Mouse (Mus musculus): ENCODE data around the gene Ptk6. TPM values are rescaled to one million over a fixed set of nuclear protein-coding genes. Genes with fewer than 3 reads are reported as not detected.

The Ptk6 gene
- polyA plus RNA-seq, 1 experiment from 2014 or later = not detected

- no peak for DNase-seq (ENCODE audit: low spot score)
- H3K9ac ChIP-seq (ENCODE audit: low read length) = no peak overlapping the region
- H3K4me3 ChIP-seq (ENCODE audit: low read depth, low read length) = no peak overlapping the region
- H3K9me3 ChIP-seq (ENCODE audit: control insufficient read depth, low read length) = no peaks in the 10 kb centered on the region
- H3K4me1 ChIP-seq (replicated peaks; ENCODE audit: control insufficient read depth, insufficient read depth, low read length) = no peaks in the 10 kb centered on the region
- ATAC-seq (replicated peaks; ENCODE audit: low FRiP score) = no peak
- WGBS = 89% methylated on average over 5 of the region's 5 CpGs
- no peak overlapping the region for H3K4me2 ChIP-seq (ENCODE audit: low read depth, low read length, severe bottlenecking)
- H3K36me3 ChIP-seq (ENCODE audit: control insufficient read depth, insufficient read depth, low read length) = no peaks in the 10 kb centered on the region
- H3K27ac ChIP-seq (ENCODE audit: low read depth, low read length) = no peak overlapping the region
- no peaks in the 10 kb centered on the region for H3K27me3 ChIP-seq (ENCODE audit: control insufficient read depth, insufficient read depth, low read length)
These were observed 36.1 kb downstream of the Ptk6 start for GRCm38 (mm10) chr2:181166469-181166868.

GRCm38 (mm10) chr2:181160821-181161220, 41.8 kb downstream of the Ptk6 start:
- no peaks in the 10 kb centered on the region for H3K9me3 ChIP-seq (ENCODE audit: control insufficient read depth, low read length)
- H3K4me3 ChIP-seq (ENCODE audit: low read depth, low read length) = no peak overlapping the region
- peaks cover 10% of the 10 kb centered on the region; the same call in 1 of the 2 replicates for H3K4me1 ChIP-seq (replicated peaks; ENCODE audit: control insufficient read depth, insufficient read depth, low read length)
- WGBS = 79% methylated on average over 4 of the region's 4 CpGs
- H3K27ac ChIP-seq (ENCODE audit: low read depth, low read length) = no peak overlapping the region
- no peak for ATAC-seq (replicated peaks; ENCODE audit: low FRiP score)
- H3K36me3 ChIP-seq (ENCODE audit: control insufficient read depth, insufficient read depth, low read length) = no peaks in the 10 kb centered on the region
- H3K27me3 ChIP-seq (ENCODE audit: control insufficient read depth, insufficient read depth, low read length) = peaks cover 12% of the 10 kb centered on the region
- no peak for DNase-seq (ENCODE audit: low spot score)
- no peak overlapping the region for H3K4me2 ChIP-seq (ENCODE audit: low read depth, low read length, severe bottlenecking)
- H3K9ac ChIP-seq (ENCODE audit: low read length) = no peak overlapping the region

- DNase-seq (ENCODE audit: low spot score) (peak; percentile 65), ATAC-seq (replicated peaks; ENCODE audit: low FRiP score) (peak; percentile 84)
- WGBS = 2% methylated on average over 2 of the region's 2 CpGs
- Histone ChIP-seq H3K4me1 (replicated peaks; ENCODE audit: control insufficient read depth, insufficient read depth, low read length) (peaks cover 10% of the 10 kb centered on the region; the same call in 1 of the 2 replicates), H3K27ac (ENCODE audit: low read depth, low read length) (no peak overlapping the region), H3K27me3 (ENCODE audit: control insufficient read depth, insufficient read depth, low read length) (peaks cover 16% of the 10 kb centered on the region), H3K36me3 (ENCODE audit: control insufficient read depth, insufficient read depth, low read length) (no peaks in the 10 kb centered on the region), H3K9me3 (ENCODE audit: control insufficient read depth, low read length) (no peaks in the 10 kb centered on the region), H3K4me3 (ENCODE audit: low read depth, low read length) (no peak overlapping the region), H3K4me2 (ENCODE audit: low read depth, low read length, severe bottlenecking) (0 out of 2 replicates have a peak overlapping the region, but pooled peaks have one; percentile 9), H3K9ac (ENCODE audit: low read length) (no peak overlapping the region)
These were observed 42.8 kb downstream of the Ptk6 start for GRCm38 (mm10) chr2:181159771-181160170.

- Histone ChIP-seq H3K36me3 (ENCODE audit: control insufficient read depth, insufficient read depth, low read length) (no peaks in the 10 kb centered on the region), H3K9ac (ENCODE audit: low read length) (no peak overlapping the region), H3K9me3 (ENCODE audit: control insufficient read depth, low read length) (no peaks in the 10 kb centered on the region), H3K27ac (ENCODE audit: low read depth, low read length) (no peak overlapping the region), H3K4me1 (replicated peaks; ENCODE audit: control insufficient read depth, insufficient read depth, low read length) (peaks cover 10% of the 10 kb centered on the region; the same call in 1 of the 2 replicates), H3K27me3 (ENCODE audit: control insufficient read depth, insufficient read depth, low read length) (peaks cover 16% of the 10 kb centered on the region), H3K4me3 (ENCODE audit: low read depth, low read length) (no peak overlapping the region), H3K4me2 (ENCODE audit: low read depth, low read length, severe bottlenecking) (no peak overlapping the region)
- WGBS = 52% methylated on average over 7 of the region's 7 CpGs
- no peak for ATAC-seq (replicated peaks; ENCODE audit: low FRiP score)
- no peak for DNase-seq (ENCODE audit: low spot score)
These were observed 43.5 kb downstream of the Ptk6 start for GRCm38 (mm10) chr2:181159091-181159514.

GRCm38 (mm10) chr2:181158471-181158870, 44.1 kb downstream of the Ptk6 start:
- Histone ChIP-seq H3K9ac (ENCODE audit: low read length) (no peak overlapping the region), H3K4me1 (replicated peaks; ENCODE audit: control insufficient read depth, insufficient read depth, low read length) (peaks cover 10% of the 10 kb centered on the region; the same call in 1 of the 2 replicates), H3K4me3 (ENCODE audit: low read depth, low read length) (no peak overlapping the region), H3K27ac (ENCODE audit: low read depth, low read length) (no peak overlapping the region), H3K4me2 (ENCODE audit: low read depth, low read length, severe bottlenecking) (no peak overlapping the region), H3K27me3 (ENCODE audit: control insufficient read depth, insufficient read depth, low read length) (peaks cover 16% of the 10 kb centered on the region), H3K9me3 (ENCODE audit: control insufficient read depth, low read length) (no peaks in the 10 kb centered on the region), H3K36me3 (ENCODE audit: control insufficient read depth, insufficient read depth, low read length) (no peaks in the 10 kb centered on the region)
- WGBS = 87% methylated on average over 2 of the region's 2 CpGs
- no peak for DNase-seq (ENCODE audit: low spot score)
- ATAC-seq (replicated peaks; ENCODE audit: low FRiP score) = no peak

- ATAC-seq (replicated peaks; ENCODE audit: low FRiP score) (no peak), DNase-seq (ENCODE audit: low spot score) (no peak)
- H3K4me2 ChIP-seq (ENCODE audit: low read depth, low read length, severe bottlenecking) = no peak overlapping the region
- H3K27me3 ChIP-seq (ENCODE audit: control insufficient read depth, insufficient read depth, low read length) = peaks cover 16% of the 10 kb centered on the region
- peaks cover 10% of the 10 kb centered on the region; the same call in 1 of the 2 replicates for H3K4me1 ChIP-seq (replicated peaks; ENCODE audit: control insufficient read depth, insufficient read depth, low read length)
- H3K9ac ChIP-seq (ENCODE audit: low read length) = no peak overlapping the region
- no peak overlapping the region for H3K27ac ChIP-seq (ENCODE audit: low read depth, low read length)
- H3K9me3 ChIP-seq (ENCODE audit: control insufficient read depth, low read length) = no peaks in the 10 kb centered on the region
- no peak overlapping the region for H3K4me3 ChIP-seq (ENCODE audit: low read depth, low read length)
- no peaks in the 10 kb centered on the region for H3K36me3 ChIP-seq (ENCODE audit: control insufficient read depth, insufficient read depth, low read length)
- 78% methylated on average over 6 of the region's 6 CpGs for WGBS
These were observed 44.8 kb downstream of the Ptk6 start for GRCm38 (mm10) chr2:181157716-181158302.

GRCm38 (mm10) chr2:181157180-181157579, 45.4 kb downstream of the Ptk6 start:
- H3K4me1 ChIP-seq (replicated peaks; ENCODE audit: control insufficient read depth, insufficient read depth, low read length) = peaks cover 10% of the 10 kb centered on the region; the same call in 1 of the 2 replicates
- H3K27me3 ChIP-seq (ENCODE audit: control insufficient read depth, insufficient read depth, low read length) = peaks cover 16% of the 10 kb centered on the region
- peak overlapping the region; percentile 32; the same call in 1 of the 2 replicates for H3K4me3 ChIP-seq (ENCODE audit: low read depth, low read length)
- no peaks in the 10 kb centered on the region for H3K9me3 ChIP-seq (ENCODE audit: control insufficient read depth, low read length)
- DNase-seq (ENCODE audit: low spot score) (no peak), ATAC-seq (replicated peaks; ENCODE audit: low FRiP score) (no peak)
- WGBS = 77% methylated on average over 4 of the region's 4 CpGs
- peak overlapping the region; percentile 61; the same call in 1 of the 2 replicates for H3K4me2 ChIP-seq (ENCODE audit: low read depth, low read length, severe bottlenecking)
- H3K27ac ChIP-seq (ENCODE audit: low read depth, low read length) = no peak overlapping the region
- H3K9ac ChIP-seq (ENCODE audit: low read length) = peak overlapping the region; percentile 55; the same call in 1 of the 2 replicates
- no peaks in the 10 kb centered on the region for H3K36me3 ChIP-seq (ENCODE audit: control insufficient read depth, insufficient read depth, low read length)

GRCm38 (mm10) chr2:181156248-181157121, 46.1 kb downstream of the Ptk6 start, which contains the start of gene Eef1a2:
Gene Eef1a2 (minus strand): TSS chr2:181157014.
- Histone ChIP-seq H3K27ac (ENCODE audit: low read depth, low read length) (no peak within 1 kb of the TSS), H3K4me2 (ENCODE audit: low read depth, low read length, severe bottlenecking) (peak within 1 kb of the TSS; percentile 61), H3K4me1 (replicated peaks; ENCODE audit: control insufficient read depth, insufficient read depth, low read length) (peaks cover 10% of the 10 kb centered on the region; the same call in 1 of the 2 replicates), H3K4me3 (ENCODE audit: low read depth, low read length) (peak within 1 kb of the TSS; percentile 32), H3K27me3 (ENCODE audit: control insufficient read depth, insufficient read depth, low read length) (peaks cover 16% of the 10 kb centered on the region), H3K9ac (ENCODE audit: low read length) (peak within 1 kb of the TSS; percentile 55), H3K9me3 (ENCODE audit: control insufficient read depth, low read length) (no peaks in the 10 kb centered on the region), H3K36me3 (ENCODE audit: control insufficient read depth, insufficient read depth, low read length) (no peaks in the 10 kb centered on the region)
- peak; percentile 28; the same call in 1 of the 2 replicates for ATAC-seq (replicated peaks; ENCODE audit: low FRiP score)
- peak; percentile 64 for DNase-seq (ENCODE audit: low spot score)
- 4% methylated on average over 55 of the region's 55 CpGs for WGBS
